Mouse (Mus musculus): ENCODE measurements at regions not wholly inside any gene's neighbourhood (a gene's known extent, or its start where the extent isn't known, plus 50 kb on each side); places are given as distances from the start of the nearest gene placed in this dataset.
A peak's percentile ranks its signal among the peaks of the same experiment; 100 is the strongest.

- no peak for DNase-seq
Measured at GRCm38 (mm10) chr1:154995778-154996390, 103.6 kb downstream of the Ier5 start.

DNA sequence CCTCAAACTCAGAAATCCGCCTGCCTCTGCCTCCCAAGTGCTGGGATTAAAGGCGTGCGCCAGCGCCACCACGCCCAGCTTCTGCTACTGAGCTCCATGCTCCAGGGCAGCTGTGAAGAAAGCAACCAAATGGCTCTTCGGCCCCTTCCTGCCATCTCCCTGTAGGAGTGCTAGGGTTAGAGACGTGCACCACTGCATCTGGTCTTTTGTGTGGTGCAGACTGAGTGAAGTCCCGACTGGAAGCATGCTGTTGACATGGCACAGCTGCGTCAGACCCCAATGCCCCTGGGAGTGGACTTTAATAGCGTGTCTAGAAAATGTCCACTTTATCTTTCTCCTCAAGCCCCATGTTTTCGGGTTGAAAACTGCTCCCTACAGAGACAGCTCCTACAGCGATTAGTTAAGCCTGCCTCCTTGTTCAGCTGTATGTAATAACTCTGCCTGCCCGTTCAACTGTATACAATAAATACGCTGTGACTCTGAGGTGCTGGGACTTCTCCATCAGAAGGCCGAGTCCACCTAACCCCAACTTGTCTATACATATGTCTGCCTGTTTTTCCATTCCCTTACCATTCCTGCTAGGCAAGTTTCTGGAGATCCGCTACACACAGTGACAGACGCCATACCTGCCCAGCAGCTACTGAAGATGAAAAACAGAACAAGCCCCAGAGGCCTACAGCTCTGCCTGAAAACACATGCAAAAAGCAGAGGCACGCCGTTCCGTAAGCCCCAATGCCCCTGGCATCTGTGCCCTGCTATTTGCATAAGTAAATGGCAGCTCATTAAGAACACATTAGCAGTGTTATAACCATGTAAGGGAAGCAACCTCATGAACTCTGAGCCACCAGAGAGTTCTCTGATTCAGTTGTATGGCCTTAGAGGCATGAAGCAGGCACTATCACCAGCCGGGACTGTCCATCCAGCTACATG is 105.2 kb downstream of the Ier5 start:
- DNase-seq = no peak

DNA sequence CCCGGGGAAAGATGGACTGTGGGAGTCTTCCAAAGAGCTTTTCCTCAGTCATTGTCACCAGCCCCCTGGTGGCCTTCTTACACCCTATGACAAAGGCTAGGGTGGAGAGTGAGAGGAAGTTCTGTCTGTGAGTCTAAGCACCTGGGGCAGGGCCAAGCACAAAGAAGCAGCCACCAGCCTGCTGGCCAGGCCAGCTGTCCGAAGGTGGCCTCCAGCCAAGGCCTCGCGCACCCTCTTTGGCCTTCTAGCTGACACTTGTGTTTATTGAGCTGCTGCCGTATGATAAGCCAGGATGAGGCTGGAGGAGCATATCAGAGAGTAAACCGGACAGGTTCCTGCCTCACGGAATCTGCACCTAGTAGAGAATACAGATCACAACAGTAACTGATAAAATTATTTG is 99.0 kb upstream of the Cacna1e start:
- DNase-seq = peak; percentile 81

DNA sequence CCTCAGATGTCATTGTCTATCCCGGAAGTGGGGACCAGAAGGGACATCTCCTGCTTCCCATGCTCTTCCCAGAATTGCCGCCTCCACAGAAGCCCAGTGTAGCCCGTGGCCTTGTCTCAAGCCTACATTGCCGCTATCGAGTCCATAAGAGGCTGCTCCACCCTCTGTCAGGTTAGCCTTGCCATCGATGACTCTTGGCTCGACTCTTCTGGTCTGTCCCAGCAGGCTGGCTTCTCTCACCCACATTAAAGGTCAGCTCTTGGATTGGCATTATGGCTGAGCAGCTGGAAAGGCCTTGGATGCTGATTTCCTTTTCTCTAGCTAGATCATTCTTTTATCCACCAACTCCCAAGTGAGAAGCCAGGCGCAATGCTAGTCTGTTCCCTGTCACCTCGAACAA is 98.5 kb upstream of the Cacna1e start:
- DNase-seq = peak; percentile 52

DNA sequence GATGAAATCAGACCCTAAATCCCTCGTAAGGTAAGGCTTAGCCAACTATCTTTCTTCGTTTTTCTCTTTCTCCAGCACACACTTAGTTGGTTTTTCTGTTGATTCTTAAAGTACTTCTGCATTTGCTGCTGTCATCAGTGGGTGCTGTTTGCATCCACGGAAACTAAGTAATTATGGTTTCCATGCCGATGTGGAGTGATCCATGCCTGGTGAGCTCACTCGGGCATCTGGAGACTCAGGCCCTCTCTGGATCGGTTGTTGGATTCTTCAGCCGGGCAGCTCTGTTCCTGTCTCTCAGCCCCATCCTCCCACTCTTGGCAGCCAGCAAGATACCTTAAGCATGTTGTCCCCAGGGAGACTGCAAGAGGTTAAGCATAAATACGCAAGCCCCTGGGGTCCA is 97.4 kb upstream of the Cacna1e start:
- no peak for DNase-seq

DNA sequence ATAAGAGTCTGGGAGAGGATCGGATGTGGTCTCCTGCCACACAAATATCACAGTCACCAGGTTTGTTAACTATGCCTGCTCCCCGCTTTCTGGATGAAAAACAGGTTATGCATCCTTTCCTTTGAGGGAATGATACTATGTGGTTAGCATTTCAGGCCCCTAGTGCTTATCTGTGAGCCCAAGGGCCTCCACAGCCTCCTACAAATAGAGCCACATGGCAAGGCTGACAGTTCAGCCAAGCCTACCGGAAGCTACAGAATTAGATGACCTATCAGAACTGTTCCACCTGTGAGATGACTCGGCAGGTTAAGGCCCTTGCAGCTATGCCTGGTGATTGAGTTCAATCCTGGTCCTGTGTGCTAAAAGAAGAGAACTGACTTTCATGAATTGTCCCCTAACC is 91.4 kb upstream of the Cacna1e start:
- DNase-seq = no peak

DNA sequence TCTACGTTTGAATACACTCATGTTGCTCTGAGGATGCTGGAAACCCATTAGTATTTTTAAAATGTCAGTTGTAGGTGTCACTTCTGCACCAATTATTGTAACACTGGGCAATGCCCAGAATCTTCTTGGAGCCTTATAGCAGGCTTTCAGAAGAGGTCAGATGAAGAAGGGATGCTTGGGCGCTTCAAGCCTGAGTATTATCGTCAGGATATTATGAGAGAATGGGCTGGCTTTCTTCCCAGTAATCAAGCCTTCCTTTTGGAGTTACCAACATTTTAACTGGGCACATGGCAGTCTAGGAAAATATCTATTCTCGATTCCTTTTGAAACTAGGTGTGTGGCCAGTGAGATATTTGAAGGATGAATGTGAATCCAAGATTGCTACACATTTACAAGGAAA is 77.0 kb upstream of the Cacna1e start:
- DNase-seq = no peak

GRCm38 (mm10) chr1:154956625-154957031 is 72.3 kb upstream of the Cacna1e start:
- DNase-seq = no peak

GRCm38 (mm10) chr1:154952679-154953078 is 68.4 kb upstream of the Cacna1e start:
- no peak for DNase-seq
